Mouse (Mus musculus) erythroblast, embryonic 14.5 days (primary cell): ENCODE measurements around the gene Nubpl. TPM values are rescaled to one million over a fixed set of nuclear protein-coding genes. Genes with fewer than 3 reads are reported as not detected.

Experiments used
- H3K27me3 ChIP-seq: 2 replicates; pipeline ENCODE4 v1.6.1; 2012; ENCODE audit warnings: inconsistent platforms; ENCODE audit not compliant: control insufficient read depth
- H3K36me3 ChIP-seq: 2 replicates; pipeline ENCODE4 v1.6.1; 2012; ENCODE audit warnings: mild to moderate bottlenecking, inconsistent platforms; ENCODE audit not compliant: control insufficient read depth
- H3K4me1 ChIP-seq: 2 replicates; pipeline ENCODE4 v1.6.1; 2012; ENCODE audit warnings: inconsistent platforms; ENCODE audit not compliant: control insufficient read depth
- H3K4me3 ChIP-seq: replicated peaks from 2 replicates; pipeline ENCODE3; 2012; ENCODE audit warnings: moderate library complexity, mild to moderate bottlenecking, inconsistent platforms
- H3K9me3 ChIP-seq: 2 replicates; pipeline ENCODE4 v1.6.1; 2012; ENCODE audit warnings: low read length, inconsistent platforms, mixed read lengths; ENCODE audit not compliant: control insufficient read depth
- GATA1 ChIP-seq: IDR thresholded peaks from 2 replicates; pipeline ENCODE4 v1.6.1; 2012; ENCODE audit warnings: low read length, inconsistent platforms, mixed read lengths
- TAL1 ChIP-seq: IDR thresholded peaks from 3 replicates; pipeline ENCODE4 v1.6.1; 2012; ENCODE audit warnings: low read length, inconsistent platforms, mixed read lengths
- polyA plus RNA-seq: library from polyadenylated mRNA; stranded (reverse); fragments of >175 nt; gene quantifications from 2 replicates; pipeline ENCODE4 v1.2.3, GENCODE M21; 2012

The Nubpl gene
- polyA plus RNA-seq, 1 experiment, result 0.46 TPM

DNA sequence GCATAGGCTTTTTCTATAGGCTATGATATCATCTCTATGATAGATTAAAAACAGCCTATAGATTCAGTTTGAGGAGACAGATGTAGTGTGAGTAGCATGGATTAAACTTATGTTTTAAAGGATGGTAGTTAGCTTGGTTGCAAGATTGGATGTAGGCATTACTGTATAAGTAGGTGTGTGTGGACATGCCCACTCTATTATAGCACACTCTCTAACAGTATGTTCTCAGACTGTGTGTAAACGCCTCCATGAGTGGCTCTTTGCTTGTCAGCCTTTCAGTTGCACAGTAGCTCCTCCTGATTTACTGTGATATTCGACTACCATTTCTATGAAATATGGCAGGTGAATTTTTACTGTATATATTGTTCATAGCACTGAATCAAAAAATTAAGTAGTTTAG is 205.4 kb downstream of the Nubpl start:
- TF ChIP-seq GATA1 (no peak), TAL1 (no peak)
- Histone ChIP-seq H3K4me3 (no peak overlapping the region), H3K4me1 (no peaks in the 10 kb centered on the region; the same call in 1 of the 2 replicates), H3K27me3 (no peaks in the 10 kb centered on the region), H3K9me3 (no peaks in the 10 kb centered on the region), H3K36me3 (no peaks in the 10 kb centered on the region)

DNA sequence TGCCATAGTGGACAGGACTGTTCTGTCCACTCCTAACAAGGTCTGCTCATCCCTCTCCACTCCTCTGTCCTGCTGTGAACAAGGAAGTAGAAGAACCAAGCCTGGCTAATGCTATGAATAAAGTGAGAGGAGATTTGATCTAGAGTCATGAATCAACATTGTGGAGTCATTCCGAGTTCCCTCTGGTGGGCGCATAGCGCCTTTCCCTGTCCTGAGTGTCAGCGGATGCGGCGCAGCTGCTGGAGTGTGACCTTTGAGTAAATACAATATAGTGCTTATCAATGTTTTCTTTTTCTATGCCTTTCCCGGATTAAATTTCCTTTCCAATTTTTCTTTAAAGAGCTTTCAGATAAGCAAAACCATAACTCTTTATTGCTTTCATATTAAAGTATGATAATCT is 208.8 kb downstream of the Nubpl start:
- Histone ChIP-seq H3K36me3 (no peaks in the 10 kb centered on the region), H3K4me3 (no peak overlapping the region), H3K9me3 (no peaks in the 10 kb centered on the region), H3K27me3 (no peaks in the 10 kb centered on the region), H3K4me1 (no peaks in the 10 kb centered on the region)
- no peak for TF ChIP-seq TAL1
- no peak for TF ChIP-seq GATA1

GRCm38 (mm10) chr12:52307331-52307982 is 209.9 kb downstream of the Nubpl start:
- Histone ChIP-seq H3K4me1 (no peaks in the 10 kb centered on the region), H3K27me3 (no peaks in the 10 kb centered on the region), H3K36me3 (no peaks in the 10 kb centered on the region), H3K4me3 (no peak overlapping the region), H3K9me3 (no peaks in the 10 kb centered on the region)
- TF ChIP-seq TAL1, result no peak
- no peak for TF ChIP-seq GATA1

GRCm38 (mm10) chr12:52308628-52309027 is 211.1 kb downstream of the Nubpl start:
- Histone ChIP-seq H3K9me3 (no peaks in the 10 kb centered on the region), H3K27me3 (no peaks in the 10 kb centered on the region), H3K36me3 (no peaks in the 10 kb centered on the region), H3K4me1 (no peaks in the 10 kb centered on the region), H3K4me3 (no peak overlapping the region)
- TF ChIP-seq TAL1 (no peak), GATA1 (no peak)

DNA sequence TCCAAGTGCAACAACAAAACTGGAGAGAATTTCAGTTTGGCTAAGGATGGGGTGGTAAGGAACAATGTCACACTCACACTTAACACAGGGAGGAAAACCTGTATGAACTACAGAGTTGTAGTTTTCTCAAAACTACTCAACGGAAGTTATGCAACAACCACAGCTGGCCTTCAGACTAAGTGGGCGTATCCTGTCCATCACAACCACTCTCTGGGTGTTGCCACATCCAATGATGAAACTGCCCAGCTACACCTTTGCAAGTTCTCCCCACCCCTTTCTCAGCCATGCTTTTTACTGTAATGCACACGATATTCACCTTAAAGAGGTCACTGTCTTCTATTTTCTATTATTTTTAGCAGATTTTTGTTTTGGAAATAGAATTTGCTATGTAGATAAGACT is 217.3 kb downstream of the Nubpl start:
- H3K36me3 ChIP-seq, result no peaks in the 10 kb centered on the region
- H3K4me1 ChIP-seq, result no peaks in the 10 kb centered on the region
- no peak for TF ChIP-seq GATA1
- TF ChIP-seq TAL1, result no peak
- no peaks in the 10 kb centered on the region for H3K27me3 ChIP-seq
- no peak overlapping the region for H3K4me3 ChIP-seq
- no peaks in the 10 kb centered on the region for H3K9me3 ChIP-seq

DNA sequence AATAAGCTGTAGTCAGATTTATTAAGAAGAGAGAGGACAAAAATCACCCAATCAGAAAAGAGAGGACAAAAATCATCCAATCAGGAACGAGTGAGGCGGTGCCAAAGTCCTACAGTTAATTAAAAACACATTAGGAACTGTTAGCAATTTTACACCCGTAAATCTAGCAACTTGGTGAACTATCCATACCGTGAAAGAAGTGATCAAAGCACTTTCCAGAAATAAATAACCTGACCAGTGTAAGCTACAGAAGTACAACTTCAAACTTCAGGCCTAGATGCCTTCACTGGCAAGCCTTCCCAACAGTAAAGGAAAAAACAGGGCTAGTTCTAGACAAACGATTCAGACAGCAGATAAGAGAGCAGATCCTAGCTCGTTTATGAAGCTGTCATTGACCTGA is 220.1 kb downstream of the Nubpl start:
- TF ChIP-seq GATA1 (no peak), TAL1 (no peak)
- Histone ChIP-seq H3K4me3 (no peak overlapping the region), H3K4me1 (no peaks in the 10 kb centered on the region), H3K9me3 (no peaks in the 10 kb centered on the region), H3K27me3 (no peaks in the 10 kb centered on the region), H3K36me3 (no peaks in the 10 kb centered on the region)

DNA sequence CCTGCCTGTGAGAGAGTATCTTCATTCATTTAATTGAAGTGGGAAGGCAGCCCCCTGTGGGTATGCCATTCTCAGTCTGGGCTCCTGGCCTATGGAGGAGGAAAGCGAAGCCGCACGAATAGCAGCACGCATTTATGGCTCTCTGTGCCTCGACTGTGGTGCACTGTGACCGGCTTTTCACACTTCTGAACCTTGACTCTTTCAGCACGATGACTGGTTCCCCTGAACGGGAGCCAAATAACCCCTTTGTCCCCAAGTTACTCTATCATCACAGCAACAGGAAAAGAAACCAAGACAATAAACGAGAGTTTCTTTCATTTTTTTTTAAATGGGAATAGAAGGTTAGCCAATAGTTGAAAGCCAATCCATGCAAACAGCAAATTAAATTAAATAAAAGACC is 220.9 kb downstream of the Nubpl start:
- TF ChIP-seq TAL1 (no peak), GATA1 (no peak)
- no peaks in the 10 kb centered on the region for H3K4me1 ChIP-seq
- H3K36me3 ChIP-seq, result no peaks in the 10 kb centered on the region
- H3K27me3 ChIP-seq, result no peaks in the 10 kb centered on the region
- no peaks in the 10 kb centered on the region for H3K9me3 ChIP-seq
- no peak overlapping the region for H3K4me3 ChIP-seq

- Histone ChIP-seq H3K36me3 (no peaks in the 10 kb centered on the region), H3K9me3 (no peaks in the 10 kb centered on the region), H3K4me3 (no peak overlapping the region), H3K4me1 (no peaks in the 10 kb centered on the region), H3K27me3 (no peaks in the 10 kb centered on the region)
- TF ChIP-seq TAL1 (no peak), GATA1 (no peak)
These were observed 221.6 kb downstream of the Nubpl start for GRCm38 (mm10) chr12:52319156-52319555.

DNA sequence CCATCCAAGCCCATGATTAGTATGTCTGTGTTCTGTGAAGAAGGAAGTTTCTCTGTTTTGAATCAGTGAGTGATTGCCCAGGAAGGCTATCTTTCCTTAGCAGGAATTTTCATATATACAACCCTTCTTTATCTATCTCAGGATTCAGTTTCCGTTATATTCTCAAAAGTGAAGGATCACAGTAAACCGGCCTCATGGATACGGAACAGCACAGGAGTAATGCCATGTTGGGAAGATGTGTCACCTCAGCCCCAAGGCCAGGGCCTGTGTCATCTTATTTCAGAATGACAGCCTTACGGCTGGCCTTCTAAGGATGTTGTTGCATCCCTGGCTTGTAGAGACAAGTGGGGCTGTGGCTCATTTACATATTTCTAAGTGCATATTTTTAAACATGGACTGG is 231.0 kb downstream of the Nubpl start:
- H3K4me1 ChIP-seq, result no peaks in the 10 kb centered on the region
- H3K9me3 ChIP-seq, result no peaks in the 10 kb centered on the region
- no peaks in the 10 kb centered on the region for H3K36me3 ChIP-seq
- no peaks in the 10 kb centered on the region for H3K27me3 ChIP-seq
- no peak overlapping the region for H3K4me3 ChIP-seq
- TF ChIP-seq GATA1 (no peak), TAL1 (no peak)

DNA sequence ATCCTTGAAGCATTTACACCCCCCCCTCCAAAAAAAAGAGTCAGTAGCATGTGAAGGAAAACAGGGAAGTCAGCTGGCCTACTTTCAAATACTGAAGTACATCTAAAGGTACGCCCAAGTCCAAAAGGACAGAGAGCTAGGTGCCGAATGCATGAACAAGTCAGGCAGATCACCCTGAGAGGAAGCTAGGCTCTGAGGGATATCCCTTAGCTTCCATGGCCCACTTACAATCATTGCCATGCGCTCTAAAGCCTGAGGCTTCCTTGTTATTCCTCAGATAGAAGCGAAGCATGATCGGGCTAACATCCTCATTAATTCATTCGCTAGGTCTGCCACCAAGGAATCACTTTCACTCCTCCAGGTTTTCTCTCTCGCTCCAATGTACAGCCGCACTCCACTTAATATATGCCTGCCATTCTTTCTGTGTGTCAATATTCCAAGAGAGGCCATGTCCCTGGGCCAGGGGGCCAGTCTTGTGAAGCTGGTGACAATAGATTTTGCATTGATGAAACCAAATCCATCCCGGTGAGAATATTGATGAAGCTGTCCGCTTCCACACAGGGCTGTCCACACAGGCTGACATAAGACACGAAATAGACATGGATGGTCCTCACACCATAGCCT is 237.7 kb downstream of the Nubpl start:
- no peaks in the 10 kb centered on the region for H3K36me3 ChIP-seq
- TF ChIP-seq TAL1, result no peak
- no peak for TF ChIP-seq GATA1
- H3K4me3 ChIP-seq, result no peak overlapping the region
- no peaks in the 10 kb centered on the region for H3K4me1 ChIP-seq
- no peaks in the 10 kb centered on the region for H3K9me3 ChIP-seq
- H3K27me3 ChIP-seq, result no peaks in the 10 kb centered on the region
